Mouse (Mus musculus): ENCODE measurements around the gene Enox2. TPM values are rescaled to one million over a fixed set of nuclear protein-coding genes. Genes with fewer than 3 reads are reported as not detected.

Gene Enox2
- total and polyA plus RNA-seq, 3 experiments: 4.6 to 8.8 (median 7.8) TPM

- Histone ChIP-seq H3K4me3 (no peak overlapping the region), H3K79me2 (replicated peaks; ENCODE audit: control insufficient read depth, insufficient read depth, low read length) (no peaks in the 10 kb centered on the region), H3K4me1 (ENCODE audit: control insufficient read depth, insufficient read depth, low read length) (no peaks in the 10 kb centered on the region; the same call in 1 of the 2 replicates), H3K9ac (ENCODE audit: low read depth, low read length) (no peak overlapping the region), H3K27ac (no peak overlapping the region), H3K36me3 (ENCODE audit: control insufficient read depth, insufficient read depth, low read length) (no peaks in the 10 kb centered on the region), H3K27me3 (ENCODE audit: control insufficient read depth, insufficient read depth, low read length) (no peaks in the 10 kb centered on the region)
- no peak for TF ChIP-seq POLR2A (IDR thresholded peaks at IDR 0.05; ENCODE audit: insufficient read depth, low read depth, low read length)
- TF ChIP-seq EP300 (IDR thresholded peaks at IDR 0.05; ENCODE audit: insufficient read depth, low read depth, low read length): no peak
- no peak for TF ChIP-seq CTCF (IDR thresholded peaks at IDR 0.05)
- intact Hi-C loops (cut with DNase I): no loop called here
- DNase-seq: no peak
- 46% methylated on average over 6 of the region's 6 CpGs for WGBS
Measured at GRCm38 (mm10) chrX:49075055-49075454, 213.0 kb downstream of the Enox2 start.

- Histone ChIP-seq H3K4me3 (no peak overlapping the region), H3K4me1 (ENCODE audit: control insufficient read depth, insufficient read depth, low read length) (no peaks in the 10 kb centered on the region; the same call in 1 of the 2 replicates), H3K36me3 (ENCODE audit: control insufficient read depth, insufficient read depth, low read length) (no peaks in the 10 kb centered on the region), H3K9ac (ENCODE audit: low read depth, low read length) (no peak overlapping the region), H3K27me3 (ENCODE audit: control insufficient read depth, insufficient read depth, low read length) (no peaks in the 10 kb centered on the region), H3K79me2 (replicated peaks; ENCODE audit: control insufficient read depth, insufficient read depth, low read length) (no peaks in the 10 kb centered on the region), H3K27ac (no peak overlapping the region)
- no peak for DNase-seq
- intact Hi-C loops (cut with DNase I): no loop called here
- 52% methylated on average over 3 of the region's 3 CpGs for WGBS
- TF ChIP-seq EP300 (IDR thresholded peaks at IDR 0.05; ENCODE audit: insufficient read depth, low read depth, low read length): no peak
- no peak for TF ChIP-seq CTCF (IDR thresholded peaks at IDR 0.05)
- TF ChIP-seq POLR2A (IDR thresholded peaks at IDR 0.05; ENCODE audit: insufficient read depth, low read depth, low read length): no peak
Measured at GRCm38 (mm10) chrX:49073563-49073962, 214.5 kb downstream of the Enox2 start.

- Histone ChIP-seq H3K27me3 (ENCODE audit: control insufficient read depth, insufficient read depth, low read length) (no peaks in the 10 kb centered on the region), H3K4me1 (ENCODE audit: control insufficient read depth, insufficient read depth, low read length) (no peaks in the 10 kb centered on the region), H3K9ac (ENCODE audit: low read depth, low read length) (no peak overlapping the region), H3K27ac (no peak overlapping the region), H3K4me3 (no peak overlapping the region), H3K36me3 (ENCODE audit: control insufficient read depth, insufficient read depth, low read length) (no peaks in the 10 kb centered on the region), H3K79me2 (replicated peaks; ENCODE audit: control insufficient read depth, insufficient read depth, low read length) (no peaks in the 10 kb centered on the region)
- no peak for DNase-seq
- no peak for TF ChIP-seq EP300 (IDR thresholded peaks at IDR 0.05; ENCODE audit: insufficient read depth, low read depth, low read length)
- TF ChIP-seq POLR2A (IDR thresholded peaks at IDR 0.05; ENCODE audit: insufficient read depth, low read depth, low read length): no peak
- TF ChIP-seq CTCF (IDR thresholded peaks at IDR 0.05): no peak
- intact Hi-C loops (cut with DNase I): no loop called here
Measured at GRCm38 (mm10) chrX:49045118-49045517, 242.9 kb downstream of the Enox2 start.

DNA sequence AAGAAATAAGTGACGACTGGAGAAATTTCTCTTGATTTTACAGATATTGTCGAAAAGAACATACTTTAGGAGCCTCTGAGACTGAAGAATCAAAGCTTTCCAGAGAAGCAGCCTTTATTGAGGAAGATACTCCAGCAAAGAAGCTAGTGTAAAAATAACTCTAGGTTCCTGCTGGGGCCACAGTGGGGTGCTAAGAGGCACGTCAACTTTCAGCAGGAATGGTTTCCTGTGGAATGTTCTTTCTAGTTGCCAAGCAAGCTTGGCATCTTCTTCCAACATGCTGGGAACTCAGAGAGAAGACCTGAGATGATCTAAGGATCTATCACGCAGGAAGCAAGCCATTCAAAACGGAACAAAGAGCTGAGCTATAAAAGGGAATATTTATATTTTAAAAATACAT lies 278.3 kb downstream of the Enox2 start:
- intact Hi-C loops (cut with DNase I): no loop called here
- Histone ChIP-seq H3K79me2 (replicated peaks; ENCODE audit: control insufficient read depth, insufficient read depth, low read length) (no peaks in the 10 kb centered on the region), H3K27ac (no peak overlapping the region), H3K4me3 (no peak overlapping the region), H3K36me3 (ENCODE audit: control insufficient read depth, insufficient read depth, low read length) (no peaks in the 10 kb centered on the region), H3K9ac (ENCODE audit: low read depth, low read length) (no peak overlapping the region), H3K27me3 (ENCODE audit: control insufficient read depth, insufficient read depth, low read length) (no peaks in the 10 kb centered on the region), H3K4me1 (ENCODE audit: control insufficient read depth, insufficient read depth, low read length) (no peaks in the 10 kb centered on the region)
- DNase-seq: no peak
- TF ChIP-seq CTCF (IDR thresholded peaks at IDR 0.05): no peak
- TF ChIP-seq POLR2A (IDR thresholded peaks at IDR 0.05; ENCODE audit: insufficient read depth, low read depth, low read length): no peak
- no peak for TF ChIP-seq EP300 (IDR thresholded peaks at IDR 0.05; ENCODE audit: insufficient read depth, low read depth, low read length)
- WGBS: 52% methylated on average over 5 of the region's 5 CpGs

GRCm38 (mm10) chrX:49005655-49006054 lies 282.4 kb downstream of the Enox2 start:
- no peaks in the 10 kb centered on the region for H3K79me2 ChIP-seq (replicated peaks; ENCODE audit: control insufficient read depth, insufficient read depth, low read length)
- WGBS: 91% methylated on average over 1 of the region's 1 CpGs
- H3K4me3 ChIP-seq: no peak overlapping the region
- H3K27me3 ChIP-seq (ENCODE audit: control insufficient read depth, insufficient read depth, low read length): no peaks in the 10 kb centered on the region
- TF ChIP-seq EP300 (IDR thresholded peaks at IDR 0.05; ENCODE audit: insufficient read depth, low read depth, low read length) (no peak), POLR2A (IDR thresholded peaks at IDR 0.05; ENCODE audit: insufficient read depth, low read depth, low read length) (no peak), CTCF (IDR thresholded peaks at IDR 0.05) (no peak)
- intact Hi-C loops (cut with DNase I): no loop called here
- H3K36me3 ChIP-seq (ENCODE audit: control insufficient read depth, insufficient read depth, low read length): no peaks in the 10 kb centered on the region
- H3K9ac ChIP-seq (ENCODE audit: low read depth, low read length): no peak overlapping the region
- no peak overlapping the region for H3K27ac ChIP-seq
- no peaks in the 10 kb centered on the region for H3K4me1 ChIP-seq (ENCODE audit: control insufficient read depth, insufficient read depth, low read length)
- no peak for DNase-seq

DNA sequence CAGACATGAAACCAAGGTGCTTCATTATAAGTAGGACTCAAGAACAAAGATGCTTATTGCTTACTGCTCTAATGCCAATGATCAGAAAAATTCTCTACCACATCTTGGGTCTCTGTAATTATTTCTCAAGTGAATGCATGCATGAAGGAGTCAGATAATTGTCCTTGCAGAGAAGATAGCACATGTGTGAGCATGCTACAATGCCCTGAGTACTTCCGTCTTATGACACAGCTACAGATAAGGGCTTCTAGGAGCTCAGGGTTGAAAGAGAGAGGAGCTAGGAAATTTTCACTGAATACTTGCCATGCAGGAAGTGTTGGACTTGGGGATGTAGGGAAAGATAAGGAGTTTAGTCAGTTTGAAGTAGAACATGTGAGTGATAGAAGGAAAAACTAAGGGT lies 285.2 kb downstream of the Enox2 start:
- H3K4me3 ChIP-seq: no peak overlapping the region
- no peak for DNase-seq
- H3K79me2 ChIP-seq (replicated peaks; ENCODE audit: control insufficient read depth, insufficient read depth, low read length): no peaks in the 10 kb centered on the region
- no peaks in the 10 kb centered on the region for H3K36me3 ChIP-seq (ENCODE audit: control insufficient read depth, insufficient read depth, low read length)
- TF ChIP-seq EP300 (IDR thresholded peaks at IDR 0.05; ENCODE audit: insufficient read depth, low read depth, low read length): no peak
- no peak for TF ChIP-seq POLR2A (IDR thresholded peaks at IDR 0.05; ENCODE audit: insufficient read depth, low read depth, low read length)
- TF ChIP-seq CTCF (IDR thresholded peaks at IDR 0.05): no peak
- H3K9ac ChIP-seq (ENCODE audit: low read depth, low read length): no peak overlapping the region
- H3K27ac ChIP-seq: no peak overlapping the region
- WGBS: 62% methylated on average over 1 of the region's 1 CpGs
- no peaks in the 10 kb centered on the region for H3K4me1 ChIP-seq (ENCODE audit: control insufficient read depth, insufficient read depth, low read length)
- H3K27me3 ChIP-seq (ENCODE audit: control insufficient read depth, insufficient read depth, low read length): no peaks in the 10 kb centered on the region
- intact Hi-C loops (cut with DNase I): no loop called here
